Mouse (Mus musculus) myocyte (in vitro differentiated cells): ENCODE measurements around the gene Naa30.

Experiments used
- MAX ChIP-seq: IDR thresholded peaks from one replicate; pipeline ENCODE4 v1.6.1; 2011; ENCODE audit warnings: low read depth, mild to moderate bottlenecking, control low read depth
- POLR2A ChIP-seq: IDR thresholded peaks from one replicate; pipeline ENCODE4 v1.6.1; 2011; ENCODE audit warnings: low read depth, mild to moderate bottlenecking, control low read depth, moderate library complexity; ENCODE audit not compliant: insufficient read length

DNA sequence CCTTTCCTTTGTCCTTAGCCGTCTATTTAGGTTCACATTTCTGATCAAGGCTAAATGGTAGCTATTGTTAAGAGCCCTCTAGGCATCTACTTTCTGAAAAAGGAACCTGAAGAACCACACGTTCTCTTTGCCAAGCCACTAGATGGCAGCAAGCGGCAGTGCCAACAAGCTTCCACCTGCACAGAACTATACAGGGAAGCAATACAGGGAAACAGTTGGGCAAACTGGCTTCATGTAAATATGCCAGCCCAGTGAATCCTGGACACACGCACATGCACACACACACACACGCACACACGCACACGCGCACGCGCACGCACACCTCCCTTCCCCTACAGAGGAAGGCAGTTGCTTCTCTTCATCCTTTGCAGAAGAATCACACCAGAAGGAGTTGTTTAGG is 66.2 kb downstream of the Naa30 start:
- TF ChIP-seq MAX (no peak), POLR2A (no peak)
